In genomic region chr11:102772771-102773700, GRCm38 (mm10) we compare ENCODE assay signal across 9 mouse cellular contexts. TPM values are rescaled to one million over a fixed set of nuclear protein-coding genes. Genes with fewer than 3 reads are reported as not detected.
A peak's percentile ranks its signal among the peaks of the same experiment; 100 is the strongest.
DNase-seq lines count a peak whose midpoint lies in the region; ATAC-seq lines count a peak whose summit lies in the region.
"Had no signal": no experiment of that assay in that cellular context is flagged by ENCODE, and none has a peak within 500 bp of the region (broad histone marks: within the 10 kb centered on the region; RNA-seq: fewer than 3 reads in every experiment).

No protein-coding gene starts in this region.

- ATAC-seq in embryonic facial prominence, embryonic 12.5 days (ENCODE audit: insufficient number of reproducible peaks, insufficient read depth, low FRiP score, low TSS enrichment), result no peak
- ATAC-seq in hindbrain, embryonic 16.5 days, result no peak
- no peak for ATAC-seq in megakaryocyte progenitor cell, adult 5-6 weeks (replicated peaks; ENCODE audit: poor library complexity)

- peaks cover 53% of the 10 kb centered on the region for H3K4me1 ChIP-seq in embryonic facial prominence, embryonic 12.5 days
- peaks cover 28% of the 10 kb centered on the region for H3K4me1 ChIP-seq in hindbrain, embryonic 16.5 days (ENCODE audit: control insufficient read depth, insufficient read depth, low read depth, low read length)

- H3K4me2 ChIP-seq in embryonic facial prominence, embryonic 12.5 days (replicated peaks), result 0 out of 2 replicates have a peak overlapping the region, but pooled peaks have one; percentile 0
- H3K4me2 ChIP-seq in hindbrain, embryonic 16.5 days (ENCODE audit: low read length), result no peak overlapping the region

- WGBS in embryonic facial prominence, embryonic 12.5 days, result 63% methylated on average over 18 of the region's 18 CpGs
- WGBS in hindbrain, embryonic 16.5 days, result 57% methylated on average over 18 of the region's 18 CpGs

- H3K27ac ChIP-seq in embryonic facial prominence, embryonic 12.5 days, result no peak overlapping the region
- H3K27ac ChIP-seq in hindbrain, embryonic 16.5 days (ENCODE audit: low read depth, low read length), result peak overlapping the region; percentile 51

- peak; percentile 13 for DNase-seq in kidney, postnatal 10 days
- DNase-seq in kidney, postnatal 14 days, result no peak
- peak; percentile 41 for DNase-seq in neural tube, embryonic 10.5 days (ENCODE audit: extremely low spot score, low spot score)
- no peak for DNase-seq in layer of hippocampus, postnatal 14 days (ENCODE audit: low spot score in 2 of 2)
- DNase-seq in urinary bladder, postnatal 25 days (ENCODE audit: low spot score), result no peak

- peaks cover 9% of the 10 kb centered on the region for H3K36me3 ChIP-seq in embryonic facial prominence, embryonic 12.5 days
- H3K36me3 ChIP-seq in hindbrain, embryonic 16.5 days (ENCODE audit: control insufficient read depth, insufficient read depth, low read length), result peaks cover 9% of the 10 kb centered on the region; the same call in 1 of the 2 replicates
- H3K36me3 ChIP-seq: liver, embryonic 13.5 days had no signal

- H3K27me3 ChIP-seq in embryonic facial prominence, embryonic 12.5 days, result 0 out of 2 replicates have a peak, but pooled peaks cover 4% of the 10 kb centered on the region
- H3K27me3 ChIP-seq in hindbrain, embryonic 16.5 days (replicated peaks; ENCODE audit: control insufficient read depth, insufficient read depth, low read length), result no peaks in the 10 kb centered on the region

- H3K4me3 ChIP-seq in embryonic facial prominence, embryonic 12.5 days, result no peak overlapping the region
- H3K4me3 ChIP-seq in hindbrain, embryonic 16.5 days (ENCODE audit: low read length), result no peak overlapping the region

- H3K9ac ChIP-seq in embryonic facial prominence, embryonic 12.5 days, result no peak overlapping the region
- H3K9ac ChIP-seq in hindbrain, embryonic 16.5 days (ENCODE audit: low read depth, low read length), result no peak overlapping the region

- no peaks in the 10 kb centered on the region for H3K9me3 ChIP-seq in embryonic facial prominence, embryonic 12.5 days
- H3K9me3 ChIP-seq in hindbrain, embryonic 16.5 days (ENCODE audit: control insufficient read depth, low read length), result no peaks in the 10 kb centered on the region
- H3K9me3 ChIP-seq: liver, embryonic 13.5 days had no signal

RNA-seq across cellular contexts. Expression of gene Adam11, which starts 11.8 kb away (rescaled TPM):
- 23.2 and 25.0 TPM in 2 replicates for polyA plus RNA-seq in embryonic facial prominence, embryonic 12.5 days (2016; fragmentation: Nextera tagmentation; extraction: Ambion mirVana)
- 23.6 and 27.7 TPM in 2 replicates for polyA plus RNA-seq in hindbrain, embryonic 16.5 days (2015; fragmentation: Nextera tagmentation; extraction: Ambion mirVana)
- 100 to 1,000 TPM; 186 to 207 TPM for total RNA-seq in layer of hippocampus, postnatal 14 days (2021)
- total RNA-seq in megakaryocyte progenitor cell, adult 5-6 weeks (2015), result 0.17 and 2.9 TPM in 2 replicates
- 0.44 TPM in 1 of 2 replicates, not detected in the other for total RNA-seq in megakaryocyte progenitor cell, adult 5-6 weeks (2017)

RNA-seq across cellular contexts. Expression of gene Gjc1, which starts 46.5 kb away (rescaled TPM):
- 103 and 105 TPM in 2 replicates for polyA plus RNA-seq in embryonic facial prominence, embryonic 12.5 days (2016; fragmentation: Nextera tagmentation; extraction: Ambion mirVana)
- polyA plus RNA-seq in hindbrain, embryonic 16.5 days (2015; fragmentation: Nextera tagmentation; extraction: Ambion mirVana), result 27.6 and 29.8 TPM in 2 replicates
- 10 to 100 TPM; 10.3 to 12.9 TPM for total RNA-seq in layer of hippocampus, postnatal 14 days (2021)
- total RNA-seq in megakaryocyte progenitor cell, adult 5-6 weeks (2015), result not detected in 2 replicates
- total RNA-seq in megakaryocyte progenitor cell, adult 5-6 weeks (2017), result not detected in 2 replicates

Comparison
In these comparisons a context has a peak if more than half of its experiments do, and no peak if none do; other contexts are left out.
1. DNase-seq: peak in kidney, postnatal 10 days (single experiment) and neural tube, embryonic 10.5 days (single experiment); none in kidney, postnatal 14 days (single experiment), layer of hippocampus, postnatal 14 days (0 of 2) and urinary bladder, postnatal 25 days (single experiment).
2. RNA of gene Adam11, which starts 11.8 kb away (total RNA-seq): 186 to 207 TPM in layer of hippocampus, postnatal 14 days; 0.17 to 2.9 TPM in megakaryocyte progenitor cell, adult 5-6 weeks; every median in the first group is over 10 times any median in the second.
3. RNA of gene Gjc1, which starts 46.5 kb away (total RNA-seq): 10.3 to 12.9 TPM in layer of hippocampus, postnatal 14 days; not detected in megakaryocyte progenitor cell, adult 5-6 weeks; every median in the first group is over 10 times any median in the second.